Mouse (Mus musculus): ENCODE measurements at regions not wholly inside any gene's neighbourhood (a gene's known extent, or its start where the extent isn't known, plus 50 kb on each side); places are given as distances from the start of the nearest gene placed in this dataset.

GRCm38 (mm10) chr8:36346682-36347324 lies 581.2 kb downstream of the Gm19410 start:
- TF ChIP-seq CTCF (IDR thresholded peaks at IDR 0.05; ENCODE audit: low read depth), result peak; percentile 100
- TF ChIP-seq EP300 (optimal IDR thresholded peaks at IDR 0.05), result no peak

All from stomach, postnatal 0 days (tissue).